Mouse (Mus musculus): ENCODE results near the gene Olfr707. TPM values are rescaled to one million over a fixed set of nuclear protein-coding genes. Genes with fewer than 3 reads are reported as not detected.
"Not testable (repeated sequence)": the region's sequence is repeated elsewhere in the genome, so short reads cannot be mapped to it uniquely, and the experiment has no call there.

The Olfr707 gene
- not detected in 2 replicates for polyA plus RNA-seq (2015; fragmentation: Nextera tagmentation; extraction: Ambion mirVana)

- 65% methylated on average over 3 of the region's 3 CpGs for WGBS (ENCODE audit: insufficient replicate concordance)
- not testable (repeated sequence) for H3K9me3 ChIP-seq (replicated peaks; ENCODE audit: control insufficient read depth, low read length); ATAC-seq (ENCODE audit: low read depth); H3K4me1 ChIP-seq (ENCODE audit: control insufficient read depth, low read depth, low read length); H3K4me2 ChIP-seq (ENCODE audit: low read depth, low read length); H3K9ac ChIP-seq (ENCODE audit: low read depth, low read length); H3K27ac ChIP-seq (ENCODE audit: low read length); H3K36me3 ChIP-seq (ENCODE audit: control insufficient read depth, insufficient read depth); H3K27me3 ChIP-seq (ENCODE audit: control insufficient read depth, insufficient read depth, low read depth, low read length); H3K4me3 ChIP-seq (ENCODE audit: low read depth, low read length)
Observed at GRCm38 (mm10) chr7:106901141-106901540, at the start of gene Olfr707. TSS of gene Olfr707 (minus strand) at chr7:106901241.

GRCm38 (mm10) chr7:106948212-106948611 is 47.2 kb upstream of the Olfr707 start, which contains the start of gene Olfr710:
TSS of gene Olfr710 (minus strand) at chr7:106948312.
- Histone ChIP-seq H3K27ac (ENCODE audit: low read length) (no peak within 1 kb of the TSS), H3K4me3 (ENCODE audit: low read depth, low read length) (no peak within 1 kb of the TSS), H3K27me3 (ENCODE audit: control insufficient read depth, insufficient read depth, low read depth, low read length) (no peaks in the 10 kb centered on the region), H3K4me1 (ENCODE audit: control insufficient read depth, low read depth, low read length) (no peaks in the 10 kb centered on the region), H3K4me2 (ENCODE audit: low read depth, low read length) (no peak within 1 kb of the TSS), H3K9me3 (replicated peaks; ENCODE audit: control insufficient read depth, low read length) (no peaks in the 10 kb centered on the region), H3K36me3 (ENCODE audit: control insufficient read depth, insufficient read depth) (no peaks in the 10 kb centered on the region), H3K9ac (ENCODE audit: low read depth, low read length) (no peak within 1 kb of the TSS)
- 49% methylated on average over 3 of the region's 3 CpGs for WGBS (ENCODE audit: insufficient replicate concordance)
- no peak for ATAC-seq (ENCODE audit: low read depth)

DNA sequence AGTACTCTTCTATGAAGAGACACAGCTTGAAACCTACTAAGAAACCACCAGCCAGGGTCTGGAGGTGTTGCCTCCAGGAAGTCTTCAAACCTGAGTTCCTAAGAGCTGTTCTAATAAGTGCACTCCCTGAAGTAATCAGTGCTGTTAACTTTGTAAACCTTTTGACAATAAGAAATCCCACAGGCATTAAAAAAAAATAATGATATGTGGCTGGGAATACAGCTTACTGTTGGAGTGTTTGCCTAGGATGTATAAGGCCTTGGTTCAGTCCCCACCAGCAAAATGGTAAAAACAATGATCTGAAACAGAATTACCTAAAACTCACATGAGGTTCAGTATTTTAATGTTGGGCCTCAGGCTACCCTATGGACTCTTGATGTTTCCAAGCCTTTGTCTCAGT is 31.1 kb upstream of the Olfr707 start, which contains the start of gene Olfr709-ps1:
TSS of gene Olfr709-ps1 (minus strand) at position 101 of the 400 bp plus-strand sequence.
- Histone ChIP-seq H3K9me3 (replicated peaks; ENCODE audit: control insufficient read depth, low read length) (no peaks in the 10 kb centered on the region), H3K4me2 (ENCODE audit: low read depth, low read length) (no peak within 1 kb of the TSS), H3K9ac (ENCODE audit: low read depth, low read length) (no peak within 1 kb of the TSS), H3K4me1 (ENCODE audit: control insufficient read depth, low read depth, low read length) (no peaks in the 10 kb centered on the region), H3K36me3 (ENCODE audit: control insufficient read depth, insufficient read depth) (no peaks in the 10 kb centered on the region), H3K4me3 (ENCODE audit: low read depth, low read length) (no peak within 1 kb of the TSS), H3K27ac (ENCODE audit: low read length) (no peak within 1 kb of the TSS), H3K27me3 (ENCODE audit: control insufficient read depth, insufficient read depth, low read depth, low read length) (no peaks in the 10 kb centered on the region)
- ATAC-seq (ENCODE audit: low read depth): no peak

- not testable (repeated sequence) for H3K9me3 ChIP-seq (replicated peaks; ENCODE audit: control insufficient read depth, low read length); H3K9ac ChIP-seq (ENCODE audit: low read depth, low read length); H3K4me2 ChIP-seq (ENCODE audit: low read depth, low read length); H3K4me1 ChIP-seq (ENCODE audit: control insufficient read depth, low read depth, low read length); ATAC-seq (ENCODE audit: low read depth); H3K27ac ChIP-seq (ENCODE audit: low read length); H3K36me3 ChIP-seq (ENCODE audit: control insufficient read depth, insufficient read depth); H3K27me3 ChIP-seq (ENCODE audit: control insufficient read depth, insufficient read depth, low read depth, low read length); H3K4me3 ChIP-seq (ENCODE audit: low read depth, low read length)
- WGBS (ENCODE audit: insufficient replicate concordance): 69% methylated on average over 6 of the region's 7 CpGs
Observed at GRCm38 (mm10) chr7:106920961-106921360, 19.9 kb upstream of the Olfr707 start.

DNA sequence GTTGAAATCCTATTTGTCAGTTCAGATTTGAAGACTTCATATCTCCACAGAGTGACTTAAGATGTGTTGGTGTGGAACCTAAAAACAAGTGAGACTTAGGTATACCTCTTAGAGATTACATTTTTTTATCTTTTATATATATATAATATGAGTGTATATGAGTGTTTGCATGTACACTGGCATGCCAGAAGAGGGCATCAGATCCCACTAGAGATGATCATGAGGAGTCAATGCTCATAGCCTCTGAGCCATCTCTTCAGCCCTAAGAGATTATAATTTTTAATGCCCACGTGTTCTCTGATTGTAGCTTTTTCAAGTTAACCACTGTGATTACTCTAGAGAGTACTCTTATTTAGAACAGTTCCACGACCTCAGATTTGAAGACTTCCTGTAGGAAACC is 6.6 kb upstream of the Olfr707 start, which contains the start of gene Olfr1532-ps1:
TSS of gene Olfr1532-ps1 (plus strand) at position 326 of the 400 bp plus-strand sequence.
- Histone ChIP-seq H3K27me3 (ENCODE audit: control insufficient read depth, insufficient read depth, low read depth, low read length) (no peaks in the 10 kb centered on the region), H3K4me2 (ENCODE audit: low read depth, low read length) (no peak within 1 kb of the TSS), H3K4me3 (ENCODE audit: low read depth, low read length) (no peak within 1 kb of the TSS), H3K9me3 (replicated peaks; ENCODE audit: control insufficient read depth, low read length) (no peaks in the 10 kb centered on the region), H3K27ac (ENCODE audit: low read length) (no peak within 1 kb of the TSS), H3K4me1 (ENCODE audit: control insufficient read depth, low read depth, low read length) (no peaks in the 10 kb centered on the region), H3K9ac (ENCODE audit: low read depth, low read length) (no peak within 1 kb of the TSS), H3K36me3 (ENCODE audit: control insufficient read depth, insufficient read depth) (no peaks in the 10 kb centered on the region)
- WGBS (ENCODE audit: insufficient replicate concordance): 40% methylated on average over 2 of the region's 2 CpGs
- no peak for ATAC-seq (ENCODE audit: low read depth)

DNA sequence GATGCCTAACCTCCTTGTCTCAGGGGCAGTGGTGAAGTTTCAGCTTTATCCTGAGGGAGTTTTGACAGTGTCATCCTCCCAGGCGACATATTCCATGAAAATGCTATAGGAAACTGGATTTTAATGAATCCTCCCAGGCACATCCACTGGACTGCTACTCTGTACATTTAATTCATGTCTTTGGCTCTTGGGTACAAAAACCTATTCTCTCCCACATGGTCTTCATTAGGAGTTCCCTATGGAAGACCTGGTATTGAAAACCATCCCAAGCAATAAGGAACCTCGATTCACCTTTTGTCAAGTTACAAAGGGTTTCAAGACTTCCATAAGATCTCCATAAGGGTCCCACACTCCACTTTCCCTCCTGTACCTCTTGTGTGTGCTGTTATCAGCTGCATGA is 13.0 kb downstream of the Olfr707 start, which contains the start of gene Olfr706:
TSS of gene Olfr706 (minus strand) at position 101 of the 400 bp plus-strand sequence.
- no peak for ATAC-seq (ENCODE audit: low read depth)
- 44% methylated on average over 2 of the region's 2 CpGs for WGBS (ENCODE audit: insufficient replicate concordance)
- no peak within 1 kb of the TSS for H3K27ac ChIP-seq (ENCODE audit: low read length)

DNA sequence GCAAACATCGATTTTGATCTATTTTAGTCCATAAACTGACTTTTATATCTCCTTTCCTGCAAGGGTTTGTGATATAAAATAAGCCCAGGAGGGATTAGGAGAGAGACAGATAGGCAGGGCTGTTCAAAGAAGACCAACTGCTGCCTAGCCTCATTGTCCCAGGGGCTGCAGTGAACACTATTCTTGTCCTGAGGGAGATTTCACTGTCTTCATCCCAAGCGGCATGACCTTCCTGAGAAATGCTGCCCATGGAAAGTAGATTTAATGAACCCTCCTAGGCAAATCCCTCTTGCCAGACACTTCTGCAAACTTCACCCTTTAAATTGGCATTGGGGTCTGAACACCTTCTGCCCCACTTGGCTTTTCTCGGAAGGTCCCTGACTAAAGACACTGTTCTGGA is 24.2 kb downstream of the Olfr707 start, which contains the start of gene Olfr705:
TSS of gene Olfr705 (minus strand) at position 101 of the 400 bp plus-strand sequence.
- Histone ChIP-seq H3K36me3 (ENCODE audit: control insufficient read depth, insufficient read depth) (no peaks in the 10 kb centered on the region), H3K27ac (ENCODE audit: low read length) (no peak within 1 kb of the TSS), H3K4me3 (ENCODE audit: low read depth, low read length) (no peak within 1 kb of the TSS), H3K4me1 (ENCODE audit: control insufficient read depth, low read depth, low read length) (no peaks in the 10 kb centered on the region), H3K9ac (ENCODE audit: low read depth, low read length) (no peak within 1 kb of the TSS), H3K27me3 (ENCODE audit: control insufficient read depth, insufficient read depth, low read depth, low read length) (no peaks in the 10 kb centered on the region), H3K9me3 (replicated peaks; ENCODE audit: control insufficient read depth, low read length) (no peaks in the 10 kb centered on the region), H3K4me2 (ENCODE audit: low read depth, low read length) (no peak within 1 kb of the TSS)
- 48% methylated on average over 3 of the region's 3 CpGs for WGBS (ENCODE audit: insufficient replicate concordance)
- no peak for ATAC-seq (ENCODE audit: low read depth)

More for the DNA sequence above, 13.0 kb downstream of the Olfr707 start, which contains the start of gene Olfr706:
- H3K4me1 ChIP-seq (ENCODE audit: control insufficient read depth, low read depth, low read length): no peaks in the 10 kb centered on the region
- no peak within 1 kb of the TSS for H3K9ac ChIP-seq (ENCODE audit: low read depth, low read length)
- no peak within 1 kb of the TSS for H3K4me3 ChIP-seq (ENCODE audit: low read depth, low read length)
- no peaks in the 10 kb centered on the region for H3K27me3 ChIP-seq (ENCODE audit: control insufficient read depth, insufficient read depth, low read depth, low read length)
- H3K9me3 ChIP-seq (replicated peaks; ENCODE audit: control insufficient read depth, low read length): no peaks in the 10 kb centered on the region
- no peaks in the 10 kb centered on the region for H3K36me3 ChIP-seq (ENCODE audit: control insufficient read depth, insufficient read depth)
- no peak within 1 kb of the TSS for H3K4me2 ChIP-seq (ENCODE audit: low read depth, low read length)

DNA sequence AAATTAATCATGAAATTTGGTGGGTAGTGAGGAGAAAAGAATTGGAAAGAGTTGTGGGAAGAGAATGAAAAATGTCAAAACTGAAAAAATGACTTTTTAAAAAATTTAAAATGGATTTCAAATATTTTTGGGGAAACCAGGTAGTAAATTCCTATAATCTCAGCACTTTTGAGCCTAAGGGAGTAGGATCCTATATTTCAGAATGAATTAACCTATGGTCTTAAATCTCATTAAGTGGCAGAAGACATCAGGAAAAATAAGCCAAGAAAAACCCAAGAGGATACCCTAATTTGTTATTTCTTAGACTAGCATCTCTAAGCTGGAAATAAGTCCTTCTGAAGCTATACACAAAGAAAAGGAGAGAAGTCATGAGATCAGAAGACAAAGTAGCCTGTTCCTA is 38.2 kb downstream of the Olfr707 start, which contains the start of gene Olfr704:
TSS of gene Olfr704 (plus strand) at position 301 of the 400 bp plus-strand sequence.
- Histone ChIP-seq H3K4me3 (ENCODE audit: low read depth, low read length) (no peak within 1 kb of the TSS), H3K27me3 (ENCODE audit: control insufficient read depth, insufficient read depth, low read depth, low read length) (no peaks in the 10 kb centered on the region), H3K27ac (ENCODE audit: low read length) (no peak within 1 kb of the TSS), H3K36me3 (ENCODE audit: control insufficient read depth, insufficient read depth) (no peaks in the 10 kb centered on the region), H3K9ac (ENCODE audit: low read depth, low read length) (no peak within 1 kb of the TSS), H3K4me2 (ENCODE audit: low read depth, low read length) (no peak within 1 kb of the TSS), H3K4me1 (ENCODE audit: control insufficient read depth, low read depth, low read length) (no peaks in the 10 kb centered on the region), H3K9me3 (replicated peaks; ENCODE audit: control insufficient read depth, low read length) (no peaks in the 10 kb centered on the region)
- ATAC-seq (ENCODE audit: low read depth): no peak

DNA sequence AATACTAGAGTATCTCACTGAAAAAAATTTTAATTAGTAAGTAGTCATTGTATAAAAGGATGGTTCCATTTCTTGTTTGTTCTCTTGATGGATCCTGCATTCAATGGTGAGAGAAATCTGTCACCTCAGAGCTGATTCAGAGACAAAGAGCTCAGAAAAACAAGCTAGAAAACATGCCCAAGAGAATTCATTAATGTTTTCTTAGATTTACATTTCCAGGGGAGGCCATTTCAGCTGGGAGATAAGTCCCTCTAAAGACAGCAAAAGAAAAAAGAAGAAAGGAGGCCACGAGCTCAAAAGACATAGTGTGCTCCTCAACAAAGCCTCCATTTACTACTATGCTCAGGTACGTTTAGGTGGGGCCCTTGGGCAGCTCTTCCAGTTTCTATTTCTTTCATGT is 58.0 kb downstream of the Olfr707 start, which contains the start of gene Olfr703:
TSS of gene Olfr703 (plus strand) at position 301 of the 400 bp plus-strand sequence.
- 35% methylated on average over 2 of the region's 2 CpGs for WGBS (ENCODE audit: insufficient replicate concordance)
- Histone ChIP-seq H3K9ac (ENCODE audit: low read depth, low read length) (no peak within 1 kb of the TSS), H3K27me3 (ENCODE audit: control insufficient read depth, insufficient read depth, low read depth, low read length) (no peaks in the 10 kb centered on the region), H3K4me1 (ENCODE audit: control insufficient read depth, low read depth, low read length) (no peaks in the 10 kb centered on the region), H3K4me2 (ENCODE audit: low read depth, low read length) (no peak within 1 kb of the TSS), H3K9me3 (replicated peaks; ENCODE audit: control insufficient read depth, low read length) (no peaks in the 10 kb centered on the region), H3K36me3 (ENCODE audit: control insufficient read depth, insufficient read depth) (no peaks in the 10 kb centered on the region), H3K4me3 (ENCODE audit: low read depth, low read length) (no peak within 1 kb of the TSS), H3K27ac (ENCODE audit: low read length) (no peak within 1 kb of the TSS)
- no peak for ATAC-seq (ENCODE audit: low read depth)

All from liver, embryonic 16.5 days (tissue).